Mouse (Mus musculus) CD4-positive, CD25-positive, alpha-beta regulatory T cell, adult 2 months (primary cell): ENCODE data around the gene Acsm2.
"Not testable (repeated sequence)": the region's sequence is repeated elsewhere in the genome, so short reads cannot be mapped to it uniquely, and the experiment has no call there.

Experiments
- DNase-seq: peaks from one replicate; pipeline ENCODE4 v3.0.0-alpha.2; 2012; ENCODE audit warnings: low read depth, low spot score

The Acsm2 gene

DNA sequence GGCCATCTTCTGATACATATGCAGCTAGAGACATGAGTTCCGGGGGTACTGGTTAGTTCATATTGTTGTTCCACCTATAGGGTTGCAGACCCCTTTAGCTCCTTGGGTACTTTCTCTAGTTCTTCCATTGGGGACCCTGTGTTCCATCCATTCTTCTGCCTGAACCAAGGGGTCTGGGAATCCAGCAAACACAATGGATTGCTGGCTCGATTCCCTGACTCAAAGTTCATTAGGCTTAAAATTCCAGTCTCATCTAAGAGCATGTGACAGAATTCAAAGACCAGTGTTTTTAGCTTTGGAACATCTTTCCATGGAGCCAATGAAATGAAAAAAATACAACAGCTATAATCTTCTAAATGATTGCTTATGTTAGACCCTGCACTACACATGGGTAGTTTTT lies 8.3 kb downstream of the Acsm2 start:
- DNase-seq = not testable (repeated sequence)

DNA sequence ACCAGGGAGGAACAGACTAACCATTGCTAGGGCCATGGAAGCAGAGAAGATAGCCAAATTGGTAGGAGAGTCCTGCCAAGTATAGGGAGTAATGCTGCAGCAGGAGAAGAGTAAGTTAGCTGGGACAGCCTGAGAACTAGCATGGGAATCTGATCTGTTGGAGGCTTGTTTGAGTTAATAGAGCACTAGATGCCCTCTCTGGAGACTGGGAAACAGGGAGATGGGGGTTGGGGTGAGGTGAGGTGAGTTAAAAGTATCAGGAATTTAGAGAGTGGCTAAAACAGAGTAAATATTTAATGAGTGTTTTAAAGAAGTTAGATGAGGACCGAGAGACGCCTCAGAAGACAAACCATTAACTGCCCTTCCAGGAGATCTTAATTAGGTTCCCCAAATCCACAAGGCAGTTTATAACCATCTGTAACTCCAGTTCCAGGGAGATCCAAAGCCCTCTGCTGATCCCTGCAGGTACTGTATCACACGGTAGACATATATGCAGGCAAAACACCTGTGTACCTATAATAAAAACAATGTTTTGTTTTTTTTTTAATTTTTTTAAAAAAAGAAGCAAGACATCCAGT lies 40.5 kb downstream of the Acsm2 start:
- no peak for DNase-seq

DNA sequence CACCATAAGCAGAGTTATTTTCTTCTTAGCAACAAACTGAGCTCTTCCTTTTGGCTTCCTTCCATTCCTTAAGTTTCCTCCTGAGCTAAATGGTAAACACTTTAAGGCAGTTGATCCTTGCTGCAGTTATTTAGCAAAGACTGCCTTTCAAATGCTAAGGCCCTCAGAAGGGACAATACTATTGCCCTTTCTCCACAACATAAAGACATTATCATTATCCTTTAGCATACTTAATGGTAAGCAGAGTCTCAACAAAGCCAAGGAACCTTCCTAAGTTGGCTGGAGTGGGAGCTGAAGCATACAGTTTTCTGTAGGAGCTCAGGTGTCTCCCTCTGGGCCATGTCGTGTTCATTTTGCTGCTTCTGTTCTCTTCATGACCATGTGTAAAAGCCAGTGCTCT lies 41.2 kb downstream of the Acsm2 start:
- no peak for DNase-seq

DNA sequence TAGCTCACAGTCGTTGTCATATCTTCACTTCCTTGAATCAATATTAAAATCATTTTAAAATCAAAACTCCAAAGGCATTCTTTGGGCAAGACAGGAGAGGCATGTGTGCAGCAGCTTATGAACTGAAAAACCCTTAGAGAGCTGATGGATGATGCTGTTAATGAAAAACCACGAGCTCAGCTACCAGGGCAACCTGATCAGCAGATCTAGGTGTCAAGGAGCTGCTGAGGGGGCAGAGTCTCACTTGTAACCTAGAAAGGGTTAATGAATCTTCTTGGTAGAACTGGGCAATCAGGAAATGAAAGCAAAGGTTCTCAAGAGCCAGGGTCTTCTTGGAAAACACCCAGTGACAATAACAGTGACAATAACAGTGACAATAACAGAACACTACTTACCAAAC lies 42.4 kb downstream of the Acsm2 start:
- no peak for DNase-seq

- no peak for DNase-seq
These were observed 47.2 kb downstream of the Acsm2 start for GRCm38 (mm10) chr7:119601195-119601953.

GRCm38 (mm10) chr7:119601954-119602317 lies 47.8 kb downstream of the Acsm2 start:
- DNase-seq = no peak

DNA sequence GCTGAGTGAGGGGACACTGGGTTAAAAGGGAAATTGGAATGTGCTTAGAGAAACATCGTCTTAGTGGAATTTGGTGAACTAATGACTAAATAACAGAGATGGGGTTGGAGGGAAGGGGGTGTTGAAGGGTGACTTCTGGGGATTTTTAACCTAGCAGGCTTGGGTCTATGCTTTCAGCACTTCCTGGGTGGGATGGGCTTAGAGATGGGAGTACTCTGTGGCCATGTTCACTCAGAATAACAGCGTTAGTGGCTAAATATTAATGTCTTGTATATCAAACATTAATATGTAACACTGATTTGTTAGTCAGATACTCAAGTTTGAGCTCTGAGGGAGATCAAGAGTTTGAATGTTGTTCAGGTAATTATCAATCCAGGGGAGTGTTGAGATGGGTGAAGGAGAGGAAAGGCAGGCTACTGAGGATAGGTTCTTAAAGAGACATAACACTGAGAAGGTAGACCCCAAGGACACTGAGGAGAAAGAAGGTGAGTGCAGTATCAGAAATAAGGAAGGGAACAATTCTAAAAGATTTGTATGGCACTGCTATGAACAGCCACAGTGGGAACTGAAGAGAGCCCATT lies 50.9 kb downstream of the Acsm2 start:
- DNase-seq = no peak

DNA sequence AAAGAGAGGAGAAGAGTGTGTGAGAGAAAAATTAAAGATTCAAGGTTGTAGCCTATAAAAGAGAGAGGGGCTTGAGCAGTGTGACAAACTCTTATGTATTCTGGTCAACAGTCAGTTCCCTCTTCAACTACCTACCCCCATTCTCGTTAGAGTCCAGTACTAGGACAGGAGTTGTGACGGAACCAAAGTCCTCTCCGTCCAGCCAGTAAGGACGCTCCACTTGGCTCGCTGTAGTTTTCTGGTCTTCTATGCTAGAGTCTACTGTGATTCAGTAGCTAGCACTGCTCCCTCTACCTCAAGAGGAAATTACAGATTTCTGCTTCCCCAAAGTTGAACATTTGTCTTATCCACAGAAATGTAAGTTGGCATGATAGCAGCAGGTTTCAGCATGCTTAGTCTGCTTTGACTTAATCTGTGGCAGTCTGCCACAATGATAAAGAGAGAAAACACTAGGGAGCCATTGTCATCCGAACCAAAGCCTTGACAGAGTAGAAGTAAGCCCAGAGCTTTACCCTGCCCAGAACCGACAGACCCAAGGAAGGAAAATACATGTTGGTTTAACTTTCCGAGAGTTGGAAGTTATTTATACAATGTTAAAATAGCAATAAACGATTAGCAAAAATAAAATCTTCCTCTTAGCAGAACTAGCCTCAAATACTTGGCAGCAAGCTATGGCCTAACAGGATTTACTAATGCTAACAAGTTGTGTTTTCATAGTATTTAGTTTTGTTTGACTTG lies 52.0 kb downstream of the Acsm2 start:
- no peak for DNase-seq

DNA sequence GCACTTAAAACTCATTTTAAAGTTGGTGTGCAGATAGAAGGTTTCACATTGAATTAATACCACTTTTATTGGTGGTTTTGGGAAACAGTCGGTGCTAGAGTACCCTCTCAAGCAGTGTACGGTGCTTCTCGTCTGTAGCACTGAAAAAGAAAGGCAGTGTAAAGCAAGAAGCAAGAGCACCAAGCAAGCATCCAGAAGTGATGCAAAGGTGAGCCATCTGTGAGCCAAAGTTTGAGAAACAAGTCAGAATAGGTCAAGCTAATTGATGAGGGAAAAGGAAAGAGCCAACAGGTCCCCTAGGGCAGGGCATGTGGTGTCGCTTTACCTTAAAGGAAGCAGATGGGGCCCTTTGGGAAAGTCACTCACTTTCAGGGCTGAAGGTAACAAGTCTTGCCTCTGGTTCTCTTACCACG lies 52.5 kb downstream of the Acsm2 start, which contains the start of gene Acsm1:
TSS of gene Acsm1 (plus strand) at position 363 of the 413 bp plus-strand sequence.
- no peak for DNase-seq

DNA sequence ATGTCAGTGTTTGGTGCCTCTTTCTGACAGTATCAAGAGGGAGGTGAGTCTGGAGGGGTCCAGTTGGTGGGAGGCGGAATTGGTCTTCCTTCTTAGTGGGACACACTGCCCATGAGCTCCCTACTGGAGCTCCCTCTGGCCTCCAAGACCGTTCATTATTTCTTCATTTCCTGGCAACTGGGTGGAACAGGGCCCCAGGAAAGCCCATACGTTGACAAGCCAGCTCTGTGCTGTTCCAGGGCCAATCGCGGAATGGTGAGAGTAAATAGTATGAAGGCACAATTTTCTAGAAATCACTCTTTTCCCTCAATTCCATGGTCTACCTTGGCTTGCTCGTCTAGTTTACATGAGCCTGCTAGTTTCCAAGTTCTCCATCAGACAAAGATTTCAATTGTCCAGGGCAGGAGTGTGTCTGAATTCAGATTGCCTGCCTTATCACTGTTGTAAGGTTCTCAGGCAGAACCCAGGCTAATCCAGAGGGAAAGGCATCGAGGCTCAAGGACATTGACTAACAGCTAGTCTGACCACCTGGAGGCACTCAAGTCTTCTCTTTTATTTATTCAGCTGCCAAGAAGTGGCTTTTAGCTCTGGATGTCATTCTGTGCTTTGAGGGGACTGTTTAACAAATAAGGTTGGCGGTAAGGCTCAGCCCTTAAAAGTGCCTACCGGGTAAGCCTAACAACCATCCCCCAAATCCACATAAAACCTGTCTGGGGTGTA lies 53.8 kb downstream of the Acsm2 start:
- DNase-seq = no peak

DNA sequence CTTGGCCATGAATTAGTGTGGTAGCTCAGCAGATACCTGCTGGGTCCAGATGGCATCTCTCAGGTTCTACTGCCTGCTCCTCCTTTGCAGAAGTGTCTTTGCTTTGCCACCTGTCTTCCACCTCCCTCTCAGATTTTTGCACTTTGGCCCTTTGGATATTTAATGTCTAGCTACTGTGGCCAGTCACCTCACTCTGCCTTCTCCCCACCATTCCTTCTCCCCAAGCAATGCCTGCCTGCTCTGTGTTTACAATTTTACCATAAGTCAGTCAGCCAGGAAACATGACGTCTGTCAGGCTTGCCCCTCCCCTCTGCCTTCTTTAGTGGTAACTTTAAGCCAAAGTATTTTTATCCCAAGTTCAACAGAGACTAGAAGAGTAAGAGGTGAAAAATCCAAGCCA lies 62.4 kb downstream of the Acsm2 start:
- no peak for DNase-seq

DNA sequence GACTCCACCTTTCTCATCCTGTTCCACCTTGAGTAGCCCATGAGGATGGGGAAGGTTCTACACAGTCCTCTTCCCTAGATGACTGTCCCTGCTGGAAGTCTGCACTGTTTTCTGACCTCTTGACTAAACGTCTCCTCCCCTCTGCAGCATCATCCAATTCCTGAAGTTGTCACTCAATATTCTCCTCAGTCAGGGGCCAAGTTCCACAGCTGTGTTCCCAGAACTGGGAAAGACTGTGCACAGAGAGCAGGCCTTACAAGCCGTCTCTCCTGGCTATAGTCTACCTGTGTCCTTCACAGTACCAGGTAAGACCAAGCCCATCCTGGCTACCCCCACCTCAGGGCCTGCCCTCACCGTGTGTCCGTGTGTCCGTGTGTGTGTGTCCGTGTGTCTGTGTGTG lies 63.5 kb downstream of the Acsm2 start:
- DNase-seq = no peak

- DNase-seq = no peak
These were observed 64.2 kb downstream of the Acsm2 start for GRCm38 (mm10) chr7:119618209-119618935.

GRCm38 (mm10) chr7:119620157-119620556 lies 66.0 kb downstream of the Acsm2 start:
- DNase-seq = no peak

DNA sequence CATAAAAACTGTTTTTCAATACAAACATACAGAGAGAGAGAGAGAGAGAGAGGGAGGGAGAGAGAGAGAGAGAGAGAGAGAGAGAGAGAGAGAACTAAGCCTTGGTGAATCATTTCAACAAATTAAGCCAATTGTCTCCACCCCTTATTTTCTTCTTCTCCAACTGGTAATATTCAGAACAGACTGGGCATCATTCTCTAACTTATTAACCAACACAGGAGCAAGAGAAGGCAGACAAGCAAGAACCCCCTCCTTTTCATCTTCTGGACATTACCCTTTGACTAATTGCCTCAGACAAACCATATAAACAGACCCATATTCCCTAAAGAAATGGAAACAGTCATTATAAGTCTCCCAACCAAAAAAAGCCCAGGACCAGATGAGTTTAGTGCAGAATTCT lies 84.6 kb downstream of the Acsm2 start:
- DNase-seq = no peak

DNA sequence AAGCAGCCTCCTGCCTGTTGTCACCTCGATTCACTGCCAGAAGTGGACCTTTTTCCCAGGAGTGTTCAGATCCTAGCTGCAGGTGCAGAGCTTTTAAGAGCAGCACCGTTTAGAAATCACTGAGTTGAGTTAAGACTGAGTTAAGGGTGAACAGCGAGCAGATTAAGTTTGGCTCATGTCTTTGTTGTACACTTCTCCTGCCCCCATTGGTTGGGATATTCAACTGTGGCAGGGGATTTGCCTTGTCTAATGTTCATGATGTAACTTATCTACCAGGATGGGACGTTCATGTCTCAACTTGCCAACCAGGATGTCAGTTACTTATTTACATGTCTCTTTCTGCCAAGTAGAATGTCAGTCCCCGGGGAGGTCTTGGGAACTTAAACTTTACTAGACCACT lies 88.2 kb downstream of the Acsm2 start:
- DNase-seq = no peak
